Mouse (Mus musculus): Measurements from ENCODE around the gene Sh2b1. TPM values are rescaled to one million over a fixed set of nuclear protein-coding genes. Genes with fewer than 3 reads are reported as not detected.
"Not testable (repeated sequence)": the region's sequence is repeated elsewhere in the genome, so short reads cannot be mapped to it uniquely, and the experiment has no call there.

Sh2b1 gene
- polyA plus RNA-seq, 1 experiment from 2014 or later = 57.8 TPM

DNA sequence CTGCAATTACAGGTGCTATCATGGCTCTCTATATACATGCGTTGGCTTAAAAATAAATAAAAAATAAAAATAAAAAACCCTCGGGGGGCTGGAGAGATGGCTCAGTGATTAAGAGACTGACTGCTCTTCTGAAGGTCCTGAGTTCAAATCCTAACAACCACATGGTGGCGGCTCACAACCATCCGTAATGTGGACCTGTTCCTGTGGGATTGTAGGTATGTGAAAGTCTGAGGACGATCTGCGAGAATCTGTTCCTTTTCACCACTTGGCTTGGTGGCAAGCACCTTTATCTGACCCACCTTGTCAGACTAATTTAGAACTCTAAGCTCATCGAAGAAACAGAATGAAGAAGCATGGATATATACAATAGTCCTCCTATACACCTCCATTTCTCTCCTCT is 24.2 kb upstream of the Sh2b1 start:
- H3K27ac ChIP-seq = no peak overlapping the region
- H3K36me3 ChIP-seq = peaks cover 68% of the 10 kb centered on the region
- peaks cover 13% of the 10 kb centered on the region; the same call in 1 of the 2 replicates for H3K4me1 ChIP-seq
- no peak for ATAC-seq (ENCODE audit: insufficient number of reproducible peaks, insufficient read depth, low FRiP score, low TSS enrichment, low read depth)
- no peak overlapping the region for H3K4me2 ChIP-seq
- WGBS = 94% methylated on average over 7 of the region's 7 CpGs
- no peak overlapping the region for H3K4me3 ChIP-seq
- no peaks in the 10 kb centered on the region for H3K27me3 ChIP-seq
- H3K9me3 ChIP-seq = no peaks in the 10 kb centered on the region
- H3K9ac ChIP-seq = no peak overlapping the region

DNA sequence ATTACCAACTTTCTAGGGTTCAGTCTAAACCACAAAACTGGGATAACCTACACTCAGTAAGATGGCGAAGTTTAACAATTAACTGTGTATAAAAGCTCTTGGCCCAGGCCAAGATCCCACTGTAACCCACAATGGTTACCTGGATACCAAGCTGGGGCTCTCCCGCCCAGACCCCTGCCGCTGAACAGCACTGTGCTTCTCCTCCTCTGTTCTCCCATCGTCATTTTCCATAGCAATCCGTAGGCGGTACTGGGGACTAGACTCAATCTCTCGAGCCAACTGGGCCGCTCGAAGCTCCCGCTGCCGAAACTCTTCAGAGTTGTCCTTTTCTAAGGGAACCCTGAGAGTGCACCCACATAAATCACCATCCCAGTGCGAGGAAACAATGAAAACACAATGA is 22.7 kb upstream of the Sh2b1 start:
- H3K36me3 ChIP-seq = peaks cover 82% of the 10 kb centered on the region
- no peaks in the 10 kb centered on the region for H3K27me3 ChIP-seq
- H3K9ac ChIP-seq = no peak overlapping the region
- H3K4me2 ChIP-seq = no peak overlapping the region
- ATAC-seq (ENCODE audit: insufficient number of reproducible peaks, insufficient read depth, low FRiP score, low TSS enrichment, low read depth) = no peak
- no peak overlapping the region for H3K27ac ChIP-seq
- peaks cover 8% of the 10 kb centered on the region; the same call in 1 of the 2 replicates for H3K4me1 ChIP-seq
- H3K4me3 ChIP-seq = no peak overlapping the region
- WGBS = 92% methylated on average over 12 of the region's 12 CpGs
- H3K9me3 ChIP-seq = no peaks in the 10 kb centered on the region

- H3K4me1 ChIP-seq = peaks cover 8% of the 10 kb centered on the region; the same call in 1 of the 2 replicates
- no peak overlapping the region for H3K9ac ChIP-seq
- no peak overlapping the region for H3K4me2 ChIP-seq
- no peaks in the 10 kb centered on the region for H3K9me3 ChIP-seq
- H3K27ac ChIP-seq = no peak overlapping the region
- WGBS = 86% methylated on average over 5 of the region's 5 CpGs
- peaks cover 95% of the 10 kb centered on the region for H3K36me3 ChIP-seq
- no peaks in the 10 kb centered on the region for H3K27me3 ChIP-seq
- ATAC-seq (ENCODE audit: insufficient number of reproducible peaks, insufficient read depth, low FRiP score, low TSS enrichment, low read depth) = no peak
- H3K4me3 ChIP-seq = no peak overlapping the region
These were observed 21.3 kb upstream of the Sh2b1 start for GRCm38 (mm10) chr7:126496475-126496874.

DNA sequence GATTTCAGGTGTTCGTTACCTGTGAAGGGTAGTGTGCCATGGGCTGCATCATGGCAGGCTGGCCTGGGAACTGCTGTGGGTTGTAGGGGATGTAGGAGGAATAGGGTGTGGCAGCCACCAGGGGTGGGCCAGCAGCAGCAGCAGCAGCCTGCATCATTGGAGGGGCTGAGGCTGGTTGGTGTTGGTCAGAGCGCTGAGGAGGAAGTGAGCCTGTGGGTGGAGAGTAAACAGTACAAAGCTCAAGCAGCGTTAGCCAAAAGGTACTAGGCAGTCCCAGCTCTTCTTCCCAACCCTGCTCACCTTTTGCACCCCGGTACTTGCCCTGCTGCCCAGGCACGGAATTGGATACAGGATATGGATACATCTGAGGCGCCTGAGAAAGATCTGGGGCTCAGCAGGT is 18.9 kb upstream of the Sh2b1 start:
- Histone ChIP-seq H3K9me3 (no peaks in the 10 kb centered on the region), H3K4me3 (no peak overlapping the region), H3K36me3 (peaks cover 96% of the 10 kb centered on the region), H3K27ac (no peak overlapping the region), H3K4me2 (no peak overlapping the region), H3K9ac (no peak overlapping the region), H3K27me3 (no peaks in the 10 kb centered on the region), H3K4me1 (no peaks in the 10 kb centered on the region)
- WGBS = 89% methylated on average over 6 of the region's 6 CpGs
- ATAC-seq (ENCODE audit: insufficient number of reproducible peaks, insufficient read depth, low FRiP score, low TSS enrichment, low read depth) = no peak

- Histone ChIP-seq H3K4me1 (peaks cover 9% of the 10 kb centered on the region), H3K27me3 (no peaks in the 10 kb centered on the region), H3K9ac (peak overlapping the region; percentile 21; the same call in 1 of the 2 replicates), H3K9me3 (no peaks in the 10 kb centered on the region), H3K4me3 (no peak overlapping the region), H3K36me3 (peaks cover 81% of the 10 kb centered on the region), H3K27ac (no peak overlapping the region), H3K4me2 (no peak overlapping the region)
- 57% methylated on average over 11 of the region's 11 CpGs for WGBS
- no peak for ATAC-seq (ENCODE audit: insufficient number of reproducible peaks, insufficient read depth, low FRiP score, low TSS enrichment, low read depth)
These were observed 16.7 kb upstream of the Sh2b1 start for GRCm38 (mm10) chr7:126491973-126492372.

- ATAC-seq (ENCODE audit: insufficient number of reproducible peaks, insufficient read depth, low FRiP score, low TSS enrichment, low read depth) = no peak
- Histone ChIP-seq H3K4me3 (no peak overlapping the region), H3K27me3 (no peaks in the 10 kb centered on the region), H3K9me3 (no peaks in the 10 kb centered on the region), H3K36me3 (peaks cover 71% of the 10 kb centered on the region), H3K4me1 (peaks cover 9% of the 10 kb centered on the region), H3K9ac (no peak overlapping the region), H3K27ac (no peak overlapping the region), H3K4me2 (no peak overlapping the region)
- 78% methylated on average over 1 of the region's 1 CpGs for WGBS
These were observed 15.8 kb upstream of the Sh2b1 start for GRCm38 (mm10) chr7:126491005-126491404.

- Histone ChIP-seq H3K4me1 (peaks cover 11% of the 10 kb centered on the region), H3K4me3 (peak overlapping the region; percentile 68), H3K4me2 (peak overlapping the region; percentile 94), H3K27ac (0 out of 2 replicates have a peak overlapping the region, but pooled peaks have one; percentile 60), H3K9ac (peak overlapping the region; percentile 84), H3K36me3 (peaks cover 39% of the 10 kb centered on the region)
- ATAC-seq (ENCODE audit: insufficient number of reproducible peaks, insufficient read depth, low FRiP score, low TSS enrichment, low read depth); H3K9me3 ChIP-seq; H3K27me3 ChIP-seq: not testable (repeated sequence)
- 16% methylated on average over 25 of the region's 25 CpGs for WGBS
These were observed 12.6 kb upstream of the Sh2b1 start for GRCm38 (mm10) chr7:126487617-126488385.

DNA sequence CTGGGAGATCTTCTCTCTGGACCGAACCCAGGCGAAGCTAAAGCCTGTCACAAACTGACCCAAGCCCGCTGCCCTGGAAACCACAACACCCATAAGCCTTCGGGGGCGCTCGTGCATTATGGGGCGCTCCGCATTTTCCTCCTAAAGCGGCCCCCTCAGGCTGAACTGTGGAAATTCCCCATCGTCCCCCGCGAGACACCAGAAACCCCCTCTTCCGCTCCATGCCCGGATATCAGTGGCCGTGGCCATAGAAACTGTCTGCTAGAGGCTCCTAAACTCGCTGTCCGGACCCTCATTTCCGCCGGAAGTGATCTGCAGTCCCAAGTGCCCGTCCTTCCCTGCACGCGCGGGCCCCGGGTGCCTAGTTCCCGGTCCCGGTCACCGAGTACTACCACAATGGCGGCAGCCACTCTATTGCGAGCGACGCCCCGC is 11.8 kb upstream of the Sh2b1 start, which contains the start of gene Tufm:
TSS of gene Tufm (plus strand) at position 310 of the 432 bp plus-strand sequence.
- WGBS = 0% methylated on average over 32 of the region's 32 CpGs
- H3K27ac ChIP-seq = peak within 1 kb of the TSS; percentile 74
- peak within 1 kb of the TSS; percentile 84 for H3K9ac ChIP-seq
- H3K36me3 ChIP-seq = peaks cover 32% of the 10 kb centered on the region
- peaks cover 14% of the 10 kb centered on the region for H3K4me1 ChIP-seq
- ATAC-seq (ENCODE audit: insufficient number of reproducible peaks, insufficient read depth, low FRiP score, low TSS enrichment, low read depth) = peak; percentile 85
- no peaks in the 10 kb centered on the region for H3K9me3 ChIP-seq
- H3K27me3 ChIP-seq = no peaks in the 10 kb centered on the region
- peak within 1 kb of the TSS; percentile 94 for H3K4me2 ChIP-seq
- peak within 1 kb of the TSS; percentile 68 for H3K4me3 ChIP-seq

DNA sequence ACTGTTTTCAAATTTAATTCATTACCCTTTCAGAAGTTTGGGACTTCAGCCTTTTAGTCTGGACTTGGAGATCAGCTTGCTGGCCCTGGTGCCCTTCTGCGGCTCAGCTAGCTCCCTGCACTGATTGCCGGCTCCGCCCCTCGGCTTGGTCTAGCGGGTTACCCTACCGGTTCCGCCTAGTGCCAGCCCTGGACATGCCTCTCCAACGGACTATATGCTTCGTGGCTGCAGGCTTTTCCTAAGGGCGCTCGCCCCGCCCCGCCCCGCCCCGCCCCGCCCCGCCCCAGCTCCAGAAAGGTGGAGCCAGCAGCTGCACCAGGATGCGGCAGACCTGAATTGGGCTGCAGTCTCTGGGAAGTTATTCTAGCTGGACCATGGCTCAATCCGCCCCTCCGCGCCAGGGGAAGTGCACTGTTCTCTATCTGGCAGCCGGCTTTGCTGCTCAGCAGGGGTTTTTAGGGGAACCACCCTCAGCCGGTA is 7.2 kb upstream of the Sh2b1 start:
- WGBS = under 1% methylated on average over 23 of the region's 23 CpGs
- Histone ChIP-seq H3K27ac (peak overlapping the region; percentile 71), H3K9me3 (no peaks in the 10 kb centered on the region), H3K4me2 (peak overlapping the region; percentile 66), H3K36me3 (no peaks in the 10 kb centered on the region), H3K4me1 (0 out of 2 replicates have a peak, but pooled peaks cover 5% of the 10 kb centered on the region), H3K4me3 (peak overlapping the region; percentile 40), H3K27me3 (no peaks in the 10 kb centered on the region), H3K9ac (peak overlapping the region; percentile 62)
- ATAC-seq (ENCODE audit: insufficient number of reproducible peaks, insufficient read depth, low FRiP score, low TSS enrichment, low read depth) = peak; percentile 49

DNA sequence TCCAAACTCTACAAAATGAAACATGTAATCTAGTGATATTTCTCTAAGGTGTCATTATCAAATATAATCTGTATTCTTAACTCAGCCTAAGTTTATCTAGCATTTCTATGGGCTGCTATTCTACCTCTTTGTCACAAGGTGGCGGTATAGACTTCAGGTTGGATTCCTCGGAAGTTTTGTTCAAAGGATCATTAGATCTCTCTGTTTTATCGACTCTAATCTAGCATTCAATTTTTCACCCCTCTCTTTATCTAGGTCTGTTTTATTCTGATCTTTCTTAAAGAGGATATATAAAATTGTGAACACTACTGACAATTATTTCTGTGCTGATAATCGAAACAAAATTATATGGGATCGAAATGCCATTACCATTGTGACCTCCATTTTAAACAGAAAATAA is 6.5 kb upstream of the Sh2b1 start:
- no peak overlapping the region for H3K27ac ChIP-seq
- H3K4me2 ChIP-seq = no peak overlapping the region
- H3K36me3 ChIP-seq = no peaks in the 10 kb centered on the region
- H3K4me3 ChIP-seq = no peak overlapping the region
- ATAC-seq (ENCODE audit: insufficient number of reproducible peaks, insufficient read depth, low FRiP score, low TSS enrichment, low read depth) = no peak
- H3K9ac ChIP-seq = no peak overlapping the region
- H3K9me3 ChIP-seq = no peaks in the 10 kb centered on the region
- 0 out of 2 replicates have a peak, but pooled peaks cover 5% of the 10 kb centered on the region for H3K4me1 ChIP-seq
- H3K27me3 ChIP-seq = no peaks in the 10 kb centered on the region
- 25% methylated on average over 5 of the region's 5 CpGs for WGBS

- peaks cover 17% of the 10 kb centered on the region for H3K4me1 ChIP-seq
- peak; percentile 45; the same call in 1 of the 2 replicates for ATAC-seq (ENCODE audit: insufficient number of reproducible peaks, insufficient read depth, low FRiP score, low TSS enrichment, low read depth)
- H3K4me2 ChIP-seq = peak overlapping the region; percentile 90
- peak overlapping the region; percentile 96 for H3K9ac ChIP-seq
- no peaks in the 10 kb centered on the region for H3K9me3 ChIP-seq
- H3K4me3 ChIP-seq = peak overlapping the region; percentile 86
- peak overlapping the region; percentile 94 for H3K27ac ChIP-seq
- 2% methylated on average over 27 of the region's 27 CpGs for WGBS
- no peaks in the 10 kb centered on the region for H3K27me3 ChIP-seq
- H3K36me3 ChIP-seq = peaks cover 33% of the 10 kb centered on the region
These were observed 703 bp downstream of the Sh2b1 start for GRCm38 (mm10) chr7:126474486-126474955.

Measured in embryonic facial prominence, embryonic 13.5 days (tissue).